Mouse (Mus musculus): ENCODE data around the gene Krtap5-2.
"Not testable (repeated sequence)": the region's sequence is repeated elsewhere in the genome, so short reads cannot be mapped to it uniquely, and the experiment has no call there.

Krtap5-2 gene

DNA sequence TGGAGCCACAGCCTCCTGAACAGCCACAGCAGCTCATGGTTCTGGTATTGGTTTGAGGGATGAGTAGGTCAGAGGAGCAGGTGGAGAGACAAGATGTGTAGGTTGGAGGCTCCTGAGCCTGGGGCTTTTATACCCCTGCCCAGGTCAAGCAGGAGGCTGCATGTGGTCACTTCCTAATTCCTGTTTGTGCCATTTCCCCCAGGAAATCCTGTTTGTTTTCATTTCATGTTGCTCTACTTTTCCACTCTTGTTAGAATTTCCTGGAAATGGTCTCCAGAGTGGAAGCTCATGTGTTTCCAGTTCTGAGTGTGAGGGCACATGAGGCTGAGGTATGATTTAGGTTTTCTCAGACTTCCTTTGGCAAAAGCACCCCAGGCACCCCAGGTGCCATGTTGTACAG, at the start of gene Krtap5-2:
Krtap5-2 (minus strand) TSS at position 101 of the 400 bp plus-strand sequence.
- in situ Hi-C loops (cut with MboI; ENCODE audit: low sequenced_read_pairs): not testable (repeated sequence)

DNA sequence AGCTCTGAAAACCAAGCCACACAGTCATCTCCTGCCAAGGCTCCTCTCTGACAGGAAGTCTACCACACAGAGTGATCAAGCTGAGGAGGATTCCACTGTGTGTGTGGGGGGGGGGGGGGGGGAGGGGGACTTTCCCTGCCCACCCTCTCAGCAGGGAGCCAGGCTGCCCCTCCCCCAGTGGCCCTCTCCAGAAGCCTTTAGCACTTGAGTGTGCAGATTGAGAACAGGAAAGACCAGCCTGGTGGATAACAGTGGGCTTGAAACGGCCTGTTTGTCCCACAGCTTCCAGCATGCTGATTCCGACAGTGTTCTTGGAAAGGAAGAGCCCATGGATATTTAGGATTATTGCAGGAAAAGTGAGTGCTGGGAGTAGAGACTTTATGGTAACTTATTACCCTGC, 48.7 kb upstream of the Krtap5-2 start:
- in situ Hi-C loops (cut with MboI; ENCODE audit: low sequenced_read_pairs): no loop called here

DNA sequence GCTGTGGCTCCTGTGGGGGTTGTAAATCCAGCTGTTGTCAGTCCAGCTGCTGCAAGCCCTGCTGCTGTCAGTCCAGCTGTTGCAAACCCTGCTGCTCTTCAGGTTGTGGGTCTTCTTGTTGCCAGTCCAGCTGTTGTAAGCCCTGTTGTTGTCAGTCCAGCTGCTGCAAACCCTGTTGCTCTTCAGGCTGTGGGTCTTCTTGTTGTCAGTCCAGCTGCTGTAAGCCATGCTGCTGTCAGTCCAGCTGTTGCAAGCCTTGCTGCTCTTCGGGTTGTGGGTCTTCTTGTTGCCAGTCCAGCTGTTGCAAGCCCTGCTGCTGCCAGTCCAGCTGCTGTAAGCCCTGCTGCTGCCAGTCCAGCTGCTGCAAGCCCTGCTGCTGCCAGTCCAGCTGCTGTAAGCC, 36.3 kb upstream of the Krtap5-2 start:
- in situ Hi-C loops (cut with MboI; ENCODE audit: low sequenced_read_pairs): not testable (repeated sequence)

DNA sequence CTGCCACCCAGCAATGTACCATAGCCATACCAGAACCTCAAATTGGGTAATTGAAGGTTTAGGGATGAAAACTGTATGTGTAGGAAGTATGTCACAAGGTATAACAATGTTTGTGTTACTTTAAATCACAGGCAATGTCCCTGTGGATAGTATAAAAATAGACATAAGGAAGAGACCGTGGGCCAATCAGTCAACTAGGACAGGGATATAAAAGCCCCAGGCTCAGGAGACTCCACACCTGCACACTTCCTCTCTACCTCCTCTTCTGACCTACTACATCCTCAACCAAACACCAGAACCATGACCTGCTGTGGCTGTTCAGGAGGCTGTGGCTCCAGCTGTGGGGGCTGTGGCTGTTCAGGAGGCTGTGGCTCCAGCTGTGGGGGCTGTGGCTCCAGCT, 35.8 kb upstream of the Krtap5-2 start, which contains the start of gene Gm7579:
Gm7579 (plus strand) TSS at position 301 of the 400 bp plus-strand sequence.
- in situ Hi-C loops (cut with MboI; ENCODE audit: low sequenced_read_pairs): no loop called here

DNA sequence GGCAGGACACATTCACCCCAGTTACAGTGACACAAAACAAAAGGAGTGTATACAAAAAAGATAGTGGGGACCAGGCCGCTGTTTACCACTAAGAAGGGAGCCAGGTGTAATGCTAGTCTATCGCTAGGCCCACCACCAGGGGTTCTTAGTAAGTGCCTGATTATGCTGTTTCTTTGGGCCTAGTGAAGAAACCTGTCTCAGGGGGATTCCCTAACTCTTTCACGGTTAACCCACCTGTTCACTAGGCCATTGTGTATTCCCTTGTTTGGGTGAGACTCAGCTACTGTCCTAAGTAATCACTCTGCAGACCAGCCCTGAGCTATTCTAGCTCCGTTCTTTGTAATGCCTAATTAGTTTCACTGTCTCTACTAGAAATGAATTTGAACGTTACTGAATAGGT, 31.1 kb upstream of the Krtap5-2 start:
- in situ Hi-C loops (cut with MboI; ENCODE audit: low sequenced_read_pairs): not testable (repeated sequence)

DNA sequence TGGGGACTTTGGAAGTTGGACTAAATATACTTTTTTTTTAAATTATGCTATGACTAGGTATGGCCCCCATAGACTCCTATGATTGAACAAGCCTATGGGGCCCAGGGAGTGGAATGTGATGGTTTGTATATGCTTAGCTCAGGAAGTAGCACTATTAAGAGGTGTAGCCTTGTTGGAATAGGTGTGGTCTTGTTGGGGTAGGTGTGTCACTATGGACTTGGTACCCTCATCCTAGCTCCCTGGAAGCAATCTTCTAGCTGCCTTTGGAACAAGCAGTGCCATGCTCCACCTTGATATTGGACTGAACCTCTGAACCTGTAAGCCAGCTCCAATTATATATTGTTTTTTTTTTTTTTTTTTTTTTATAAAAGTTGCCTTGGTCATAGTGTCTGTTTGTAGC, 29.7 kb upstream of the Krtap5-2 start:
- in situ Hi-C loops (cut with MboI; ENCODE audit: low sequenced_read_pairs): no loop called here

DNA sequence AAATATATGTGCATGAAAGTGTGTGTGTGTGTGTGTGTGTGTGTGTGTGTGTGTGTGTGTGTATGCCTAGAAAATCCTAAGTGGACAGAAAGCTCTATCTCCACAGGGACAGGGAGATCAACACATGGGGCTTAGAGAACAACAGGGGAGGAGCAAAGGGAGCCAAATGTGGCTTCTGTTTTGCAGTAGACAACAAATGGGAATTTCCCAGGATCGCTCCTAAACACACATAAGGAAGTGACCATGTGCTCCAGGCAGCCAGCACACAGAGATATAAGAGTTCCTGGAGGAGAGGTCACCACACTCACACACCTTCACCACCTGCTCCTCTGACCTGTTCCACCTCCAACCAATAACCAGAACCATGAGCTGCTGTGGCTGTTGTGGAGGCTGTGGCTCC, 25.3 kb upstream of the Krtap5-2 start, which contains the start of gene Krtap5-3:
Krtap5-3 (plus strand) TSS at position 301 of the 400 bp plus-strand sequence.
- in situ Hi-C loops (cut with MboI; ENCODE audit: low sequenced_read_pairs): no loop called here

GRCm38 (mm10) chr7:142198748-142199147, 22.9 kb upstream of the Krtap5-2 start:
- in situ Hi-C loops (cut with MboI; ENCODE audit: low sequenced_read_pairs): no loop called here

DNA sequence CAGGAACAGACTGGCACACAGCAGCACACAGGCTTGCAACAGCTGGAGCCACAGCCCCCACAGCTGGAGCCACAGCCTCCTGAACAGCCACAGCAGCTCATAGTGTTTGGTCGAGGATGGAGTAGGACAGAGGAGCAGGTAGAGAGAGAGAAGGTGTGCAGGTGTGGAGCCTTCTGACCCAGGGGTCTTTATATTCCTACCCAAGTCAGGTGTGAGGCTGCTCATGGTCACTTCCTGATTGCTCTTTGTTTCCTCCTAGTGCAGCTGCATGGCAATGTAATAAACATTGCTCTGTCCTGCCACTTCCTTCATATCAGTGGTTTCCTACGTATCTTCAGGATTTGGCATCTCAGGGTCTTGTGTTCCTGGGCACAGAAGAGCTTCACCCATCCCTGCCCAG, 14.5 kb upstream of the Krtap5-2 start, which contains the start of gene Gm10153:
Gm10153 (minus strand) TSS at position 101 of the 400 bp plus-strand sequence.
- in situ Hi-C loops (cut with MboI; ENCODE audit: low sequenced_read_pairs): no loop called here

- in situ Hi-C loops (cut with MboI; ENCODE audit: low sequenced_read_pairs): no loop called here
Observed at GRCm38 (mm10) chr7:142188156-142188555, 12.4 kb upstream of the Krtap5-2 start.

GRCm38 (mm10) chr7:142181021-142181420, 5.2 kb upstream of the Krtap5-2 start:
- in situ Hi-C loops (cut with MboI; ENCODE audit: low sequenced_read_pairs): no loop called here

GRCm38 (mm10) chr7:142178685-142179084, 2.9 kb upstream of the Krtap5-2 start:
- in situ Hi-C loops (cut with MboI; ENCODE audit: low sequenced_read_pairs): no loop called here

GRCm38 (mm10) chr7:142169836-142170235, 6.0 kb downstream of the Krtap5-2 start:
- in situ Hi-C loops (cut with MboI; ENCODE audit: low sequenced_read_pairs): no loop called here

DNA sequence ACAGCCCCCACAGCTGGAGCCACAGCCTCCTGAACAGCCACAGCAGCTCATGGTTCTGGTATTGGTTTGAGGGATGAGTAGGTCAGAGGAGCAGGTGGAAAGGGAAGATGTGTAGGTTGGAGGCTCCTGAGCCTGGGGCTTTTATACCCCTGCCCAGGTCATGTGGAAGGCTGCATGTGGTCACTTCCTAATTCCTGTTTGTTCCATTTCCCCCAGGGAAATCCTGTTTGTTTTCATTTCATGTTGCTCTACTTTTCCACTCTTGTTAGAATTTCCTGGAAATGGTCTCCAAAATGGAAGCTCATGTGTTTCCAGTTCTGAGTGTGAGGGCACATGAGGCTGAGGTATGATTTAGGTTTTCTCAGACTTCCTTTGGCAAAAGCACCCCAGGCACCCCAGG, 10.2 kb downstream of the Krtap5-2 start, which contains the start of gene Gm4553:
Gm4553 (minus strand) TSS at position 101 of the 400 bp plus-strand sequence.
- in situ Hi-C loops (cut with MboI; ENCODE audit: low sequenced_read_pairs): not testable (repeated sequence)

- in situ Hi-C loops (cut with MboI; ENCODE audit: low sequenced_read_pairs): no loop called here
Observed at GRCm38 (mm10) chr7:142159366-142159765, 16.4 kb downstream of the Krtap5-2 start.

DNA sequence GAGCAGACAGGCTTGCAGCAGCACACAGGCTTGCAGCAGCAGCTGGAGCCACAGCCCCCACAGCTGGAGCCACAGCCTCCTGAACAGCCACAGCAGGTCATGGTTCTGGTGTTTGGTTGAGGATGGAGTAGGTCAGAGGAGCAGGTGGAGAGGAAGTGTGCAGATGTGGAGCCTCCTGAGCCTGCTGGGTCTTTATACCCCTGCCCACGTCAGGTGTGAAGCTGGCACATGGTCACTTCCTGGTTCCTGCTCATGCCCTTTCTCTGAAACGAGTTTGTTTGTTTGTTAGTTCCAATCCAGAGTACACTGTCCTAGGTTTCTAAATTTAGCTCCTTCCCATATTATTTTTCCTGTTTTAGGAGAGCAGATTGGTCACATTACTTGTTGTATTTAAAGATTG, 18.8 kb downstream of the Krtap5-2 start, which contains the start of gene Gm29735:
Gm29735 (minus strand) TSS at position 101 of the 400 bp plus-strand sequence.
- in situ Hi-C loops (cut with MboI; ENCODE audit: low sequenced_read_pairs): not testable (repeated sequence)

DNA sequence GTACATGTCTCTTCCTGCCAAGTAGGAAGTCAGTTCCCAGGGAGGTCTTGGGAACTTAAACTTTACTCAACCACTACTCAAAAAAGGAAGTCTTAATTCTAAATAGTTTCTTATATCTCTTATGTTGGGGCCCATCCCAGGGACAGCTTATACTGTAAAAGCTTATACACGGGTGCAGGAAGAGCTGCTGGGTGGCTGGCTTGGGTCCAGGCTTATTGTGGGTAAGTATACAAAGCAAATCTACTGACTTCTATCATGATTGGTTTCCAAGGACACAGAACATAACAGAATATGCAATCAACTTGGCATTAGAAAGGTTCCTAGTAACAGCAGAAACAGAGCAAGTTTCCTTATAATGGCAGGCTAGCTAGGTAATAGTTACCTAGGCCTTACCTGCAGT, 20.5 kb downstream of the Krtap5-2 start:
- in situ Hi-C loops (cut with MboI; ENCODE audit: low sequenced_read_pairs): no loop called here

DNA sequence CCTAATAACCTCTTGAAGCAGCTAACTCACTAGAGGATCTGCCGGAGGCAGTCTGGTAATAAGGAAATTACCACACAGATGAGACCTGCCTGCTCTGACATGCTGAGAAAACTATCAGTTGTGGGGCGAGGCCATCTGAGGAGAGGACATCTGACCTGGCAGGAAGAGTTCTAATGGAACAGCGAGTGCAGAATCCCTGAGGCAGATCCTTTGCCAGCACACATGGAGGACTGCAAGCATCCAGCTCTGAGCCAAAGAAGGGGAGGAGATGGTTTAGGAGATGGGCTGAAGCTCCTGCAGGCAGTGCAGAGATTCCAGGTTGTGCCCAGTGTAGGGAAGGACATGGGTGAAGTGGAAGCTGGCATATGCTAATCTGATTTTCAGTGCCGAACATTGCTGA, 23.6 kb downstream of the Krtap5-2 start:
- in situ Hi-C loops (cut with MboI; ENCODE audit: low sequenced_read_pairs): no loop called here

GRCm38 (mm10) chr7:142148633-142149032, 27.2 kb downstream of the Krtap5-2 start:
- in situ Hi-C loops (cut with MboI; ENCODE audit: low sequenced_read_pairs): no loop called here

- in situ Hi-C loops (cut with MboI; ENCODE audit: low sequenced_read_pairs): no loop called here
Observed at GRCm38 (mm10) chr7:142146033-142146432, 29.8 kb downstream of the Krtap5-2 start.

GRCm38 (mm10) chr7:142145413-142145940, 30.3 kb downstream of the Krtap5-2 start:
- in situ Hi-C loops (cut with MboI; ENCODE audit: low sequenced_read_pairs): no loop called here

DNA sequence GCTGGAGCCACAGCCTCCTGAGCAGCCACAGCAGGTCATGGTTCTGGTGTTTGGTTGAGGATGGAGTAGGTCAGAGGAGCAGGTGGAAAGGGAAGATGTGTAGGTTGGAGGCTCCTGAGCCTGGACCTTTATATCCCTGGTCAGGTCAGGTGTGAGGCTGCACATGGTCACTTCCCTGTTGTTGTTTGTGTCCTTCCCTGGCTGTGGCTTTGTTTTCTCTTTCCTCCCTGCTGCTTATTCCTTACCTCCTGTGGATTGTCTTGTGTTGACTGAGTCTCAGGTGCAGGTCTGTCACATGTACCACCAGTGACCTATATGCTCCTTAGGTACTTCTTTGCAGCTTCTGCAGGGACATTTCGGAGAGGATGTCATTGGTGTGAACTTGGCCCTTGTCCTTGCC, 31.3 kb downstream of the Krtap5-2 start, which contains the start of gene Gm45337:
Gm45337 (minus strand) TSS at position 101 of the 400 bp plus-strand sequence.
- in situ Hi-C loops (cut with MboI; ENCODE audit: low sequenced_read_pairs): no loop called here
